Mouse (Mus musculus): Measurements from ENCODE around the gene Btd.

GRCm38 (mm10) chr14:31663376-31664099, 22.7 kb downstream of the Btd start:
- TF ChIP-seq CTCF (IDR thresholded peaks at IDR 0.05; ENCODE audit: low read depth, low read length): no peak
- TF ChIP-seq POLR2A (IDR thresholded peaks at IDR 0.05; ENCODE audit: extremely low read depth, insufficient read depth, low read length): no peak
